Mouse (Mus musculus) lung, postnatal 10 days (tissue): ENCODE measurements at regions not wholly inside any gene's neighbourhood (a gene's known extent, or its start where the extent isn't known, plus 50 kb on each side); places are given as distances from the start of the nearest gene placed in this dataset.
A peak's percentile ranks its signal among the peaks of the same experiment; 100 is the strongest.

Experiments
- DNase-seq: peaks from one replicate; pipeline ENCODE4 v3.0.0; 2021

DNA sequence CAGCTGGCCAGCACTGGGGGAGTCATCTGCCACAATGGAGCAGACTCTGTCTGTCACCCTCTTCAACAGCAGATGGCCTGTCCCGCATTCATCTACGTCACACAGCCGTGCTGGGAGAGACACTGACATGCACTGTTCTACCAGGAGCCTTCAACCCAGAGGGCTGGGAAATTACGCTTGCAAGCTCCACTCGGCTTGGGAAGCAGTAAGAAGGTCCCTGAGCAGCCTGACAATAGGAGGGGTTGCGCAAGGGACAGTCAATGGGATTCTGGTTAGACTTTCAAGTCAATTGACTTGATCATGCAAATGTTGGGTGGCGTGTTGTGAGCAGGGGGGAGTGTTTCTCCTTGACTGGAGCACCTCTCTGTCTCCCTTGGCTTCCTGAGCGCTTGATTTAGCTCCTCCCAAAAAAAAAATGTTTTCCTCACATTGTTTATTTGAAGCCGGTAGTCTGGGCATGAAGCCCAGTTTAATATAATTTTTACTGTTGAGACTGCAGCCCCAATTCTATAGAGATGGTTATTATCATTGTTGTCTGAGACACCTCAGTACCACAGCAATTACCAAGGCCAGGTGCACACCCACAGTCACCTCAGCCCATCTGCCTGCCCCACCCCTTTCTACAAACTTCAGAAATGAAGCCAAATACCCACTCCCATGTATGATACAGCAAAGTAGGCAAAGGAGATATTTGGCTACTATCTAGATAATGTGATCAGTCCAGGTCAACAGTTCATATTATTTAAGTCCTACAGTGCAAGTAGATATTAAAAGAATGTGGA is 99.9 kb upstream of the Klf3 start:
- DNase-seq: peak; percentile 72

DNA sequence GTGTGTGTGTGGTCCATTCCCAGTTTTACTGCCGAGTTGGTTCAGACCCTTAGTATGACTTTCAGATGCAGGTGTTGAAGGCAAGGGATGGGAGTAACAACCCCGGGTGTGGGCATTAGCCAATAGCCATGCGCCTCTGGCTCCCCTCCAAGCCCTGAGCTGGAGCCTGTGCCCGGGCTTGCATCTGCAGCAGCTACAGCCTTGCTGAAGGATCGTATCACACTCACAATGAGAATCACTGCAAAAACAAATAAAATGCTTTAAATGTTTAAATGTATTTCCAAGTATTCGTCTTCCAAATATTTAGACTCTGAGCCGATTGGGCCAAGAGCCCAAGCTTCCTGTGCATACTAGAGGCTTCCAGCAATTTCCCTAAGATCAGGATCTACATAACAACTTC is 99.0 kb upstream of the Klf3 start:
- peak; percentile 79 for DNase-seq

GRCm38 (mm10) chr5:64706586-64706985 is 96.6 kb upstream of the Klf3 start:
- no peak for DNase-seq

DNA sequence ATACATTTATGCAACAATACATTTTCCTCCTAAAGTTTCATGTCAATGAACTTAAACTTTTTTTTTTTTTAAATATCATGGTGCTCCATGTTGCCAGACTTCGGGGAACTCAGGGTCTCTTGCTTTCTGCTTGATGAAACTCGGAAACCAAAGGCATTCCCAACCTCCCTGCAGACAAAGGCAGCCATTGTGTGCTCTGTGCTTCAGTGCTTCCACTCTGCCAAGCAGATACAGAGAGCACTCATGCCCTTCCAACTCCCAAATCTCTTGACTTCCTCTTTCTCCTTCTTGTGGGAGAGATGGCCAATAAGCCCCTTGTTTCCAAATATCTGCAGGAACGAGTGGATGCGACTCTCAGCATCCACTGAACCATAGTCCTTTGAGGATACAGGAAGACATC is 94.0 kb upstream of the Klf3 start:
- DNase-seq: no peak

- DNase-seq: no peak
Observed at GRCm38 (mm10) chr5:64710236-64710635, 93.0 kb upstream of the Klf3 start.

DNA sequence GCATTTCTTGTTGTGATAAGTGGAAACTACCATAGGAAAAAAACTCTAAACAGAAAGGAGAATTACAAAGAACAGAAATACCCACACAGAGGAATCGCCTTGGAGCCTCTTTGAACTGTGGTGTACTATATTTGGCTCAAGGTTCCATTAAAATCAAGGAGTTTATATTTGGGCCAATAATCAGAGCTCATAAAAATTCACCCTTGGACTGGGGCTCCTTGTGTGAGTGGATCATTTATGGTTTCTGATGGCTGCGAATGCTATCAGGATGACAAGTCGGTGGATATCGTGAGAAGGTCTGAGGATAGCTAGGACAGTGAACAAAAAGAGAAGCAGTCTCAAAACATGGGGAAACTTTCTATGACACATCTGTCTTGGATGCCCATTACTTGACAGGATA is 92.2 kb upstream of the Klf3 start:
- DNase-seq: no peak

- no peak for DNase-seq
Observed at GRCm38 (mm10) chr5:64714221-64714653, 89.0 kb upstream of the Klf3 start.

DNA sequence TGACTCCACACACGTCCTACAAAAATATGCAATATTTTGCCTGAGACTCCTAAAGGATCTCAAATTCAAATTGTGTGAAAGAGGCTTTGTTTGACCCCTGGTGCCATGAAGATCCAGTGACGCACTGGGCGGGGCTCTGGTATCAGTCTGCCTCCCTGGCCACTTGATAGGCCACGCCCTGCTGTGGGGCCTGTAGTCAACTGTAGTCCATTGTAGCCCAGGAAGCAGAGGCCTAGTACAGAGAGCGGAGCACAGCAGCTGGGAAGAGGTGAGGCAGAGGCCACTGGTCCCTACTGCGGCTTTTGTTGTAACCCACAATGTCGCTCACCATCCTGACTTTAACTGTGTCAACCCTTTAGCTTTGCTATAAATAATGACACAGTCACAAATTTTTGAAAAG is 88.5 kb upstream of the Klf3 start:
- peak; percentile 9 for DNase-seq

GRCm38 (mm10) chr5:64716551-64716950 is 86.6 kb upstream of the Klf3 start:
- DNase-seq: no peak

DNA sequence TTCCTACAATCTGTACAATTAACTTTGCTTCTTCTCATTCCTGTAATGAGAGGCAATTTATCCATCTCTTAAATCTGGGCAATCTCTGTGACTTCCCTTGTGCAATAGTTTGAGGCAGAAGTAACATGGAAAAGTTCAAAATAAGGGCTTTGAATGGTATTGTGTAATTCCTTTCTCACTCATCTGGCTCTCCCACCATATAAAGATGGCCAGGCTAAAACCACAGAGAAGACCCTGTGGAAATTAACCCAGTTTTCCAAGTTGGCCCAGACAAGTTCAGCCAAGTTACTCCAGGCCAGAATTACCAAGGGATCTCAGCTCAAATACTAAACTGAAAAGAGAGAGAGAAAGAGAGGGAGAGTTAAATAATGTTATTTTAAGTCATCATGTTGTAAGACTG is 81.0 kb upstream of the Klf3 start:
- no peak for DNase-seq

DNA sequence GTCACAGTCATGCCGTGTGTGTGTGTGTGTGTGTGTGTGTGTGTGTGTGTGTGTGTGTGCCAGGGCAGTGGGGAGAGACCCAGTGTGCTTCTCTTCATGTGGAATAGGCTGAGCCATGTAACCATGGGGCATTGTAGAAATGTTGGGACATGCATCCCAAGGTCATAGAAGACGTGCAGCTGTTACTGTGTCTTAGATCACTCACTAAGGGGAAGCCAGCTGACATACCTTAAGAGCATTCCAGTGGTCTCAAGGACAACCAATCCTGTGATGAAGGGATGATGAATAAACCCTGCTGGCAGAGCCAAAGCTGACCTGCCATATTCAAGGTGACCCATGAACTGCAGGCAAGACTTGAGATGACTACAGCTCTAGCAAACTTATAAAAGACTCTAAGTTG is 75.3 kb upstream of the Klf3 start:
- no peak for DNase-seq

- DNase-seq: no peak
Observed at GRCm38 (mm10) chr5:64732356-64732755, 70.8 kb upstream of the Klf3 start.

- no peak for DNase-seq
Observed at GRCm38 (mm10) chr5:64736985-64737384, 66.2 kb upstream of the Klf3 start.

- DNase-seq: no peak
Observed at GRCm38 (mm10) chr5:64738096-64738780, 65.0 kb upstream of the Klf3 start.

DNA sequence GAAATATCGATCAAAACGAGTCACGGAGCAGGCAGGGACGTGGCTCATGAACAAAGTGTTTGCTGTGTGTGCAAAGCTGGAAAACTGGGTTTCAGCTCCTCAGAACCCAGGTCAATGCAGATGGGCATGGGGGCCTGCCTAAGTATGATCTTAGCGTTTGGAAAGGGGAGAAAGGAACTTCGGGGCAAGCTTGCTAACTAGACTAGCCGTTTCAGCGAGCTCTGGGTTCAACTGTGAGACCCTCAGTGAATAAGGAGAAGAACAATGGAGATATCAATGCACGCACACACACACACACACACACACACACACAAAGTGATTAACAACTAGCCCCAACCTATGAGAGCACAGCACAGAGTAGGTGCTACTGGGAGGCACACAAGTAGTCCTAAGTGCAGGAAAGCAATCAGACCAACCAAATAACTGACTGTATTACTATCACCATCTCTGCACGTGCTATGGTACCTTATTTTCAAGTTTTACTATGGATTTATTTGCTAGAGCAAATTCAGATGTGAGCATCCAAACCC is 64.3 kb upstream of the Klf3 start:
- no peak for DNase-seq

DNA sequence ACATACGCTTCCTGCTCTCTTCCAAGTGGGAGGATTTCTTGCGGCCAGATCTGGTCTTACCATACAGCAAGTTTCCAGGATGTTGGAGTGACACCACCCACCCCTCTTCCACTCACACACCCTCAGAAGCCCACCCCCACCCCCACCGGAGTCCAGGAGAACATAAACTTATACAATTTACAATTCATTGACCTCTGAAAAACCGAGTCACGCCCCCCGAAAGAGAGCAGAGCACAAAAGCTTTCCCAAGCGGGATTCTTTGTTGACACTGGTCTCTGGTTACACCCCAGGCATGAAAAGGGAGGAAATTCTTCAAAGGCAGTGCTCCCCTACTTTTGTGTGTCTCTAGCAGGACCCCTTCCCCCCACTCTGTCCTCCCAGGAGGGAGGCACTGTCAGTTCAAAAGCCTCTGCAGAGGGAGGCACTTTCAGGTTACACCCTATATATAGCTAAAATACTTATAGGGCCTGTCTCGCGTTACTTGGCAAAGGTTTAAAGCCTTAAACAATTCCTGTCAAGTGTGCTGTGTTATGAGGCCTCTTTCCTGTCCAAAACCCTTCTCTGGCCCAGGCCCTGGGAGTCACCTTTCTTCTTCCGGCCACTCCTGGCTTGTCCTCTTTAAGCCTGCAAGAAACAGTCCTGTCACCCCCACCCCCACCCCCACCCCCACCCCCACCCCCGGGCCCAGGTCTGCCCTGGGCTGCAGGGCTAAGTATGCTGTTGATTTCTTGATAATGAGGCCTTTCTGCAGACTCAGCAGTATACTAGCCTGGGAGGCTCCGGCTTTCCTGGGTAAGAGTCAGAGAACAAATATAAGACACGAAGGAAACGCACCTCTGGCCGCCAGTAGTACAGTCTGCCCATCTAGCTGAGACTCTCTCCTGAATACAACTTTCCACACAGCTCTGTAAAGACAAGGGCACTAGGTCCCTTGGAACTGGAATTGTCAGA is 63.6 kb upstream of the Klf3 start:
- peak; percentile 48 for DNase-seq

- DNase-seq: no peak
Observed at GRCm38 (mm10) chr5:64744041-64744440, 59.1 kb upstream of the Klf3 start.

DNA sequence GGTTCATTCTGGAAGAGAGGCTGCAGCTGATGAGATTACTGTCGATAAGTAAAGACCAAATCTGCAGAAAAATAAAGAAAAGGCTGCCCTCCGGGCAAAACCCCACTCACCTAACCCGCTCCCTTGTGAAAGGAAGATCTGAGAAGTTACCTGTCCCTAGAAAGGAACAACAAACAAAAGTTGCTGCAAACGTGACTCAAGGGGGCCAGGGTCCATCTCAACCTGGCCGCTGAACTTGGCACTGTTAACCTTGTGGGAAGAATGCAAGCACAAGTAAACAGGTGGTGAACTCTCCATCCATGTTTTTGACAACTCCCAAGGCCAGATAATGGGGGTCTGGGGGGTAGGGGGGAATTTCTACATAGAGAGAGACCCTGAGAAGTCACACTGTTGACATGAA is 58.7 kb upstream of the Klf3 start:
- DNase-seq: no peak

- DNase-seq: no peak
Observed at GRCm38 (mm10) chr5:64747461-64747860, 55.7 kb upstream of the Klf3 start.

DNA sequence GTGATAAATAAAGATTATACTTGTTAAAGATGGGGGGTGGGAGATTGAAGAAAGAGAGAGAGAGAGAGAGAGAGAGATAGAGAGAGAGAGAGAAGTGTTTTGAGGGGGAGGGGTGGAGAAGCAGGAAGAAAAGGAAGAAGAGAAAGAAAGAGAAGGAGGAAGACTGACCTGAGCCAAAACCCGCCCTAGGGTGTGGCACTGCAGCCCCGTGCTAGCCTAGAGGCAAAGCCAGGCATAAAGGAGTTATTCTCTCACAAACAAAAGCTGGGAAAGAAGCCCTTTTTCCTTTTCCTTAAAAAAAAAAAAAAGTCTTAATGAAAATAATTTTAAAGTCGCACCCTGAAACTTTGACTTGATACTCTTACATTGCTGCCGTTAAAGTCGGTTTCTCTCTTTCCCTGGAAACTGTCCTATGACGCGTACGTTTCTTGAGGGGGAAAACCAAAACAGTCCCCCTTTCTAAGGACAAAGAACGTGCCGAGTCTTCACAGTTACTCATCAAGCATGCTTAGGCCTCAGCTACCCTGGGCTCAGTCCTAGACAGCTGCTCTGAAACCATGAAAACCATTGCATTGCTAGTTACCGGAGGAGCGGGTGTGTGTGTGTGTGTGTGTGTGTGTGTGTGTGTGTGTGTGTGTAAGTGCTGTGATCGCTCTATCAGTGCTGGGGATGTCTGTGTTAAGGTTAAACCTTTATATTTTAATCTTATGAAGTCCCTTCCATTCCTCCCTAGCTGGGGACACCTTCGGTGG is 53.6 kb upstream of the Klf3 start:
- DNase-seq: no peak

GRCm38 (mm10) chr5:64750406-64750805 is 52.8 kb upstream of the Klf3 start:
- DNase-seq: no peak

- peak; percentile 32 for DNase-seq
Observed at GRCm38 (mm10) chr5:64750976-64751656, 52.1 kb upstream of the Klf3 start.
